Mouse (Mus musculus) CH12.LX (cell line): ENCODE data around the gene Qrich1. TPM values are rescaled to one million over a fixed set of nuclear protein-coding genes. Genes with fewer than 3 reads are reported as not detected.

Source experiments
- DNase-seq: peaks from one replicate; pipeline ENCODE4 v3.0.0-alpha.2; 2013; ENCODE audit errors: extremely low read depth
- H3K27ac ChIP-seq: 2 replicates; pipeline ENCODE4 v1.5.1; 2012; ENCODE audit warnings: low read depth, mild to moderate bottlenecking, control low read depth, moderate library complexity; ENCODE audit not compliant: insufficient read depth
- H3K27me3 ChIP-seq: replicated peaks from 2 replicates; pipeline ENCODE3; 2012; ENCODE audit warnings: inconsistent platforms
- H3K36me3 ChIP-seq, 2 experiments: replicated peaks in 1 of 2; 2 replicates each; pipeline versions ENCODE3 to v1.6.1; 2012; ENCODE audit warnings: inconsistent platforms in 1 of 2, low read length in 1 of 2, mild to moderate bottlenecking in 1 of 2, mixed read lengths in 1 of 2, moderate library complexity in 1 of 2; ENCODE audit not compliant: control insufficient read depth in 1 of 2, insufficient read depth in 1 of 2
- H3K4me1 ChIP-seq, 2 experiments: 2 replicates each; pipeline ENCODE4 v1.6.1; 2012; ENCODE audit warnings: inconsistent platforms in 1 of 2, moderate library complexity in 1 of 2; ENCODE audit not compliant: insufficient read depth in 2 of 2, control insufficient read depth in 1 of 2
- H3K4me2 ChIP-seq: 2 replicates; pipeline ENCODE4 v1.6.1; 2012; ENCODE audit warnings: low read depth, mild to moderate bottlenecking, control low read depth; ENCODE audit not compliant: poor library complexity, insufficient read depth, severe bottlenecking
- H3K4me3 ChIP-seq, 3 experiments: fragments of 150-350 bp in 1 of 3; sonication (generic) in 1 of 3; replicated peaks in 1 of 3; 2 replicates each; pipeline versions ENCODE3 to v1.5.1; 2011 to 2012; ENCODE audit warnings: low read depth in 2 of 3, low read length in 2 of 3, mild to moderate bottlenecking in 2 of 3, moderate library complexity in 2 of 3, control low read depth in 1 of 3, improper control_type of control experiment in 1 of 3, inconsistent platforms in 1 of 3, mixed read lengths in 1 of 3; ENCODE audit not compliant: poor library complexity in 1 of 3
- H3K79me2 ChIP-seq: replicated peaks from 2 replicates; pipeline ENCODE4 v1.6.1; 2012; ENCODE audit warnings: mild to moderate bottlenecking, moderate library complexity; ENCODE audit not compliant: control insufficient read depth, poor library complexity, insufficient read depth, severe bottlenecking; ENCODE audit errors: extremely low read depth
- H3K9ac ChIP-seq: 2 replicates; pipeline ENCODE4 v1.6.1; 2012; ENCODE audit warnings: low read depth, mild to moderate bottlenecking, control low read depth, moderate library complexity; ENCODE audit not compliant: insufficient read depth
- H3K9me3 ChIP-seq: replicated peaks from 2 replicates; pipeline ENCODE3; 2012; ENCODE audit warnings: low read length, inconsistent platforms, mixed read lengths
- BHLHE40 ChIP-seq: IDR thresholded peaks from 2 replicates; pipeline ENCODE4 v1.6.1; 2011; ENCODE audit warnings: mild to moderate bottlenecking, low read depth, low read length, improper control_type of control experiment
- CHD2 ChIP-seq: IDR thresholded peaks from 2 replicates; pipeline ENCODE4 v1.6.1; 2011; ENCODE audit warnings: low read length, improper control_type of control experiment
- CTCF ChIP-seq, 2 experiments: IDR thresholded peaks in 1 of 2; conservative IDR thresholded peaks in 1 of 2; 2 replicates each; pipeline ENCODE4 v1.5.1; 2011 to 2012; ENCODE audit warnings: low read depth in 2 of 2, low read length in 2 of 2, improper control_type of control experiment in 1 of 2, inconsistent platforms in 1 of 2, mild to moderate bottlenecking in 1 of 2, moderate library complexity in 1 of 2
- E2F4 ChIP-seq: IDR thresholded peaks from 2 replicates; pipeline ENCODE4 v1.6.1; 2011; ENCODE audit warnings: low read depth, low read length, improper control_type of control experiment; ENCODE audit not compliant: insufficient replicate concordance
- ETS1 ChIP-seq: conservative IDR thresholded peaks from 2 replicates; pipeline ENCODE4 v1.6.1; 2012; ENCODE audit warnings: low read depth, mild to moderate bottlenecking, inconsistent platforms, low read length, improper control_type of control experiment, moderate library complexity
- GABPA ChIP-seq: IDR thresholded peaks from 2 replicates; pipeline ENCODE4 v1.6.1; 2012; ENCODE audit warnings: low read depth, low read length, improper control_type of control experiment, inconsistent platforms; ENCODE audit not compliant: insufficient replicate concordance
- HCFC1 ChIP-seq: IDR thresholded peaks from 2 replicates; pipeline ENCODE4 v1.6.1; 2012; ENCODE audit warnings: low read depth, mild to moderate bottlenecking, inconsistent platforms, low read length, improper control_type of control experiment
- JUN ChIP-seq: IDR thresholded peaks from 2 replicates; pipeline ENCODE4 v1.6.1; 2011; ENCODE audit warnings: low read depth, mild to moderate bottlenecking, low read length, improper control_type of control experiment, moderate library complexity; ENCODE audit not compliant: insufficient read depth
- JUND ChIP-seq: conservative IDR thresholded peaks from 2 replicates; pipeline ENCODE4 v1.6.1; 2011; ENCODE audit warnings: low read depth, low read length, improper control_type of control experiment
- MAX ChIP-seq: IDR thresholded peaks from 2 replicates; pipeline ENCODE4 v1.6.1; 2011; ENCODE audit warnings: low read length, improper control_type of control experiment
- MEF2A ChIP-seq: IDR thresholded peaks from 2 replicates; pipeline ENCODE4 v1.6.1; 2014; ENCODE audit warnings: low read depth, mild to moderate bottlenecking, inconsistent platforms, low read length, improper control_type of control experiment, borderline replicate concordance
- MXI1 ChIP-seq: IDR thresholded peaks from 2 replicates; pipeline ENCODE4 v1.6.1; 2011; ENCODE audit warnings: mild to moderate bottlenecking, low read depth, low read length, improper control_type of control experiment
- MYC ChIP-seq: IDR thresholded peaks from 2 replicates; pipeline ENCODE4 v1.6.1; 2011; ENCODE audit warnings: low read depth, mild to moderate bottlenecking, improper control_type of control experiment, low read length
- NELFE ChIP-seq: IDR thresholded peaks from 2 replicates; pipeline ENCODE4 v1.6.1; 2011; ENCODE audit warnings: low read depth, low read length, improper control_type of control experiment
- NRF1 ChIP-seq: IDR thresholded peaks from 2 replicates; pipeline ENCODE4 v1.6.1; 2014; ENCODE audit warnings: low read depth, mild to moderate bottlenecking, inconsistent platforms, low read length, improper control_type of control experiment, moderate library complexity
- PAX5 ChIP-seq: IDR thresholded peaks from 2 replicates; pipeline ENCODE4 v1.6.1; 2012; ENCODE audit warnings: low read length, inconsistent platforms, mixed read lengths
- POLR2AphosphoS2 ChIP-seq: IDR thresholded peaks from 2 replicates; pipeline ENCODE4 v1.6.1; 2011; ENCODE audit warnings: low read depth, low read length, improper control_type of control experiment
- RAD21 ChIP-seq: IDR thresholded peaks from 2 replicates; pipeline ENCODE4 v1.6.1; 2011; ENCODE audit warnings: low read depth, mild to moderate bottlenecking, low read length, improper control_type of control experiment, moderate library complexity
- RCOR1 ChIP-seq: conservative IDR thresholded peaks from 2 replicates; pipeline ENCODE4 v1.6.1; 2012; ENCODE audit warnings: low read depth, mild to moderate bottlenecking, inconsistent platforms, low read length, improper control_type of control experiment
- SIN3A ChIP-seq: IDR thresholded peaks from 2 replicates; pipeline ENCODE4 v1.6.1; 2012; ENCODE audit warnings: low read length, improper control_type of control experiment, inconsistent platforms
- TCF12 ChIP-seq: IDR thresholded peaks from 2 replicates; pipeline ENCODE4 v1.6.1; 2014; ENCODE audit warnings: low read depth, mild to moderate bottlenecking, inconsistent platforms, low read length, improper control_type of control experiment
- UBTF ChIP-seq: IDR thresholded peaks from 2 replicates; pipeline ENCODE4 v1.6.1; 2012; ENCODE audit warnings: low read depth, mild to moderate bottlenecking, inconsistent platforms, low read length, improper control_type of control experiment, moderate library complexity
- USF1 ChIP-seq: IDR thresholded peaks from 2 replicates; pipeline ENCODE4 v1.6.1; 2014; ENCODE audit warnings: low read depth, mild to moderate bottlenecking, inconsistent platforms, low read length, improper control_type of control experiment
- USF2 ChIP-seq: conservative IDR thresholded peaks from 2 replicates; pipeline ENCODE4 v1.6.1; 2011; ENCODE audit warnings: low read depth, low read length, improper control_type of control experiment
- ZC3H11A ChIP-seq: IDR thresholded peaks from 2 replicates; pipeline ENCODE4 v1.6.1; 2012; ENCODE audit warnings: low read depth, mild to moderate bottlenecking, inconsistent platforms, low read length, improper control_type of control experiment
- ZKSCAN1 ChIP-seq: IDR thresholded peaks from 2 replicates; pipeline ENCODE4 v1.6.1; 2012; ENCODE audit warnings: low read depth, inconsistent platforms, low read length, improper control_type of control experiment, borderline replicate concordance
- dilution Hi-C: fragments of 300-500 bp; cut with MboI; formaldehyde crosslinking; loops from 2 replicates; pipeline ENCODE4 v1.14.3; 2020; ENCODE audit warnings: low sequenced_read_pairs; ENCODE audit not compliant: extremely low pct_unique_long_range_greater_than_20kb, extremely low pct_ligation_motif_present
- in situ Hi-C: fragments of 300-500 bp; cut with MboI; formaldehyde crosslinking; loops from 3 replicates; pipeline ENCODE4 v1.14.3; 2019; ENCODE audit warnings: low sequenced_read_pairs, low pct_ligation_motif_present, low pct_unique_long_range_greater_than_20kb, mixed read lengths
- polyA plus RNA-seq: library from polyadenylated mRNA; unstranded; fragments of >175 nt; gene quantifications from 2 replicates; pipeline ENCODE4 v1.2.1, GENCODE M21; 2012; ENCODE audit warnings: low read depth; ENCODE audit not compliant: insufficient read length
- total RNA-seq, 2 experiments: library from RNA; depleted of rRNA; stranded (reverse); fragments of 300-350 nt in 1 of 2; fragments of >200 nt in 1 of 2; gene quantifications; 2 replicates each; pipeline ENCODE4 v1.2.3; 2012 to 2014

Gene Qrich1
- total and polyA plus RNA-seq, 3 experiments: 72.1 to 117 (median 104) TPM

- peaks cover 30% of the 10 kb centered on the region for H3K79me2 ChIP-seq
- H3K4me2 ChIP-seq: no peak overlapping the region
- H3K36me3 ChIP-seq: peaks cover 69 to 85% of the 10 kb centered on the region in 2 experiments
- no peaks in the 10 kb centered on the region for H3K27me3 ChIP-seq
- H3K9me3 ChIP-seq: no peaks in the 10 kb centered on the region
- H3K9ac ChIP-seq: no peak overlapping the region
- no peak overlapping the region for H3K4me3 ChIP-seq
- in situ Hi-C loops (no loop called here), dilution Hi-C loops (no loop called here)
- no peak overlapping the region for H3K27ac ChIP-seq
- TF ChIP-seq JUND (no peak), USF1 (no peak), MXI1 (no peak), ETS1 (no peak), MYC (no peak), TCF12 (no peak), RCOR1 (no peak), BHLHE40 (no peak), E2F4 (no peak), SIN3A (no peak), HCFC1 (no peak), GABPA (no peak), NRF1 (no peak), ZKSCAN1 (no peak)
- H3K4me1 ChIP-seq: no peaks in the 10 kb centered on the region
- DNase-seq: no peak
Measured at GRCm38 (mm10) chr9:108546875-108547274, 30.3 kb downstream of the Qrich1 start.

- Histone ChIP-seq H3K4me2 (no peak overlapping the region), H3K4me1 (peaks cover 10 to 30% of the 10 kb centered on the region in 2 experiments), H3K79me2 (peaks cover 20% of the 10 kb centered on the region), H3K4me3 (no peak overlapping the region), H3K27ac (no peak overlapping the region), H3K27me3 (no peaks in the 10 kb centered on the region), H3K9ac (no peak overlapping the region), H3K36me3 (peaks cover 59 to 79% of the 10 kb centered on the region in 2 experiments), H3K9me3 (no peaks in the 10 kb centered on the region)
- dilution Hi-C loops: no loop called here
- TF ChIP-seq USF2 (no peak), MAX (no peak), ZC3H11A (no peak), CHD2 (no peak), RCOR1 (no peak), JUND (no peak), GABPA (no peak), BHLHE40 (no peak), UBTF (no peak), MEF2A (no peak), HCFC1 (no peak), CTCF (conservative IDR thresholded peaks at IDR 0.05 in 1 of 2, IDR thresholded peaks at IDR 0.05 in 1 of 2; ENCODE audit: low read depth in 2 of 2, low read length in 2 of 2) (no peak), JUN (no peak), POLR2AphosphoS2 (no peak), PAX5 (no peak), SIN3A (no peak), E2F4 (no peak), RAD21 (no peak), NELFE (no peak), USF1 (no peak)
- DNase-seq: no peak
- in situ Hi-C loops: no loop called here
Measured at GRCm38 (mm10) chr9:108559169-108559568, 42.6 kb downstream of the Qrich1 start.
